Mouse (Mus musculus): Measurements from ENCODE around the gene Anks1b. TPM values are rescaled to one million over a fixed set of nuclear protein-coding genes. Genes with fewer than 3 reads are reported as not detected.

The Anks1b gene
- polyA plus RNA-seq, 1 experiment from 2014 or later = 3.7 TPM

- no peaks in the 10 kb centered on the region for H3K36me3 ChIP-seq (ENCODE audit: control insufficient read depth, insufficient read depth, low read length)
- no peak for DNase-seq (ENCODE audit: low spot score, missing footprints)
- peak; percentile 70 for ATAC-seq (ENCODE audit: low FRiP score)
- H3K27me3 ChIP-seq (ENCODE audit: control insufficient read depth, insufficient read depth, low read length) = no peaks in the 10 kb centered on the region
- H3K9ac ChIP-seq (ENCODE audit: low read length) = no peak overlapping the region
- H3K9me3 ChIP-seq (ENCODE audit: control insufficient read depth, low read length) = no peaks in the 10 kb centered on the region
- H3K27ac ChIP-seq (ENCODE audit: low read depth, low read length) = no peak overlapping the region
- H3K4me2 ChIP-seq = no peak overlapping the region
- peaks cover 2% of the 10 kb centered on the region; the same call in 1 of the 2 replicates for H3K4me1 ChIP-seq (ENCODE audit: control insufficient read depth, insufficient read depth, low read length)
- H3K4me3 ChIP-seq (ENCODE audit: low read depth, low read length) = no peak overlapping the region
- WGBS = 5% methylated on average over 5 of the region's 5 CpGs
Observed at GRCm38 (mm10) chr10:90709602-90709931, 836.3 kb downstream of the Anks1b start.

- no peak for DNase-seq (ENCODE audit: low spot score, missing footprints)
- no peaks in the 10 kb centered on the region for H3K27me3 ChIP-seq (ENCODE audit: control insufficient read depth, insufficient read depth, low read length)
- H3K4me1 ChIP-seq (ENCODE audit: control insufficient read depth, insufficient read depth, low read length) = no peaks in the 10 kb centered on the region
- H3K4me3 ChIP-seq (ENCODE audit: low read depth, low read length) = no peak overlapping the region
- WGBS = 60% methylated on average over 11 of the region's 11 CpGs
- no peak overlapping the region for H3K4me2 ChIP-seq
- no peak for ATAC-seq (ENCODE audit: low FRiP score)
- no peaks in the 10 kb centered on the region for H3K9me3 ChIP-seq (ENCODE audit: control insufficient read depth, low read length)
- no peaks in the 10 kb centered on the region for H3K36me3 ChIP-seq (ENCODE audit: control insufficient read depth, insufficient read depth, low read length)
- H3K9ac ChIP-seq (ENCODE audit: low read length) = no peak overlapping the region
- H3K27ac ChIP-seq (ENCODE audit: low read depth, low read length) = no peak overlapping the region
Observed at GRCm38 (mm10) chr10:90717961-90718360, 844.7 kb downstream of the Anks1b start.

GRCm38 (mm10) chr10:90718684-90719083, 845.4 kb downstream of the Anks1b start:
- H3K4me1 ChIP-seq (ENCODE audit: control insufficient read depth, insufficient read depth, low read length) = no peaks in the 10 kb centered on the region
- no peak overlapping the region for H3K27ac ChIP-seq (ENCODE audit: low read depth, low read length)
- H3K27me3 ChIP-seq (ENCODE audit: control insufficient read depth, insufficient read depth, low read length) = no peaks in the 10 kb centered on the region
- DNase-seq (ENCODE audit: low spot score, missing footprints) (no peak), ATAC-seq (ENCODE audit: low FRiP score) (no peak)
- H3K4me3 ChIP-seq (ENCODE audit: low read depth, low read length) = no peak overlapping the region
- 97% methylated on average over 8 of the region's 9 CpGs for WGBS
- no peaks in the 10 kb centered on the region for H3K9me3 ChIP-seq (ENCODE audit: control insufficient read depth, low read length)
- H3K9ac ChIP-seq (ENCODE audit: low read length) = no peak overlapping the region
- H3K4me2 ChIP-seq = no peak overlapping the region
- H3K36me3 ChIP-seq (ENCODE audit: control insufficient read depth, insufficient read depth, low read length) = no peaks in the 10 kb centered on the region

GRCm38 (mm10) chr10:90719996-90720395, 846.7 kb downstream of the Anks1b start:
- WGBS = 55% methylated on average over 4 of the region's 4 CpGs

GRCm38 (mm10) chr10:90723071-90723494, 849.8 kb downstream of the Anks1b start:
- DNase-seq (ENCODE audit: low spot score, missing footprints) (no peak), ATAC-seq (ENCODE audit: low FRiP score) (no peak)
- H3K4me2 ChIP-seq = no peak overlapping the region
- H3K9ac ChIP-seq (ENCODE audit: low read length) = no peak overlapping the region
- H3K27me3 ChIP-seq (ENCODE audit: control insufficient read depth, insufficient read depth, low read length) = no peaks in the 10 kb centered on the region
- no peaks in the 10 kb centered on the region for H3K4me1 ChIP-seq (ENCODE audit: control insufficient read depth, insufficient read depth, low read length)
- no peak overlapping the region for H3K27ac ChIP-seq (ENCODE audit: low read depth, low read length)
- H3K9me3 ChIP-seq (ENCODE audit: control insufficient read depth, low read length) = no peaks in the 10 kb centered on the region
- no peaks in the 10 kb centered on the region for H3K36me3 ChIP-seq (ENCODE audit: control insufficient read depth, insufficient read depth, low read length)
- H3K4me3 ChIP-seq (ENCODE audit: low read depth, low read length) = no peak overlapping the region
- 71% methylated on average over 5 of the region's 5 CpGs for WGBS

More at GRCm38 (mm10) chr10:90719996-90720395, 846.7 kb downstream of the Anks1b start:
- H3K9ac ChIP-seq (ENCODE audit: low read length) = no peak overlapping the region
- no peaks in the 10 kb centered on the region for H3K27me3 ChIP-seq (ENCODE audit: control insufficient read depth, insufficient read depth, low read length)
- H3K27ac ChIP-seq (ENCODE audit: low read depth, low read length) = no peak overlapping the region
- no peak overlapping the region for H3K4me3 ChIP-seq (ENCODE audit: low read depth, low read length)
- DNase-seq (ENCODE audit: low spot score, missing footprints) (no peak), ATAC-seq (ENCODE audit: low FRiP score) (no peak)
- H3K4me1 ChIP-seq (ENCODE audit: control insufficient read depth, insufficient read depth, low read length) = no peaks in the 10 kb centered on the region
- H3K36me3 ChIP-seq (ENCODE audit: control insufficient read depth, insufficient read depth, low read length) = no peaks in the 10 kb centered on the region
- H3K4me2 ChIP-seq = no peak overlapping the region
- no peaks in the 10 kb centered on the region for H3K9me3 ChIP-seq (ENCODE audit: control insufficient read depth, low read length)

GRCm38 (mm10) chr10:90723941-90724341, 850.6 kb downstream of the Anks1b start:
- no peak for DNase-seq (ENCODE audit: low spot score, missing footprints)
- 89% methylated on average over 13 of the region's 13 CpGs for WGBS
- no peaks in the 10 kb centered on the region for H3K36me3 ChIP-seq (ENCODE audit: control insufficient read depth, insufficient read depth, low read length)
- no peak overlapping the region for H3K27ac ChIP-seq (ENCODE audit: low read depth, low read length)
- no peak for ATAC-seq (ENCODE audit: low FRiP score)
- no peaks in the 10 kb centered on the region for H3K27me3 ChIP-seq (ENCODE audit: control insufficient read depth, insufficient read depth, low read length)
- no peak overlapping the region for H3K4me3 ChIP-seq (ENCODE audit: low read depth, low read length)
- no peaks in the 10 kb centered on the region for H3K9me3 ChIP-seq (ENCODE audit: control insufficient read depth, low read length)
- peaks cover 2% of the 10 kb centered on the region; the same call in 1 of the 2 replicates for H3K4me1 ChIP-seq (ENCODE audit: control insufficient read depth, insufficient read depth, low read length)
- H3K4me2 ChIP-seq = no peak overlapping the region
- H3K9ac ChIP-seq (ENCODE audit: low read length) = no peak overlapping the region

GRCm38 (mm10) chr10:90724931-90725330, 851.6 kb downstream of the Anks1b start:
- Histone ChIP-seq H3K4me1 (ENCODE audit: control insufficient read depth, insufficient read depth, low read length) (peaks cover 4% of the 10 kb centered on the region; the same call in 1 of the 2 replicates), H3K27ac (ENCODE audit: low read depth, low read length) (no peak overlapping the region), H3K4me2 (no peak overlapping the region), H3K9me3 (ENCODE audit: control insufficient read depth, low read length) (no peaks in the 10 kb centered on the region), H3K27me3 (ENCODE audit: control insufficient read depth, insufficient read depth, low read length) (no peaks in the 10 kb centered on the region), H3K36me3 (ENCODE audit: control insufficient read depth, insufficient read depth, low read length) (no peaks in the 10 kb centered on the region), H3K4me3 (ENCODE audit: low read depth, low read length) (no peak overlapping the region), H3K9ac (ENCODE audit: low read length) (no peak overlapping the region)
- WGBS = 85% methylated on average over 1 of the region's 1 CpGs
- DNase-seq (ENCODE audit: low spot score, missing footprints) = no peak
- no peak for ATAC-seq (ENCODE audit: low FRiP score)

GRCm38 (mm10) chr10:90728401-90729358, 855.4 kb downstream of the Anks1b start:
- 36% methylated on average over 21 of the region's 22 CpGs for whole genome bisulfite sequencing
- H3K4me3 ChIP-seq (ENCODE audit: low read depth, low read length) = no peak overlapping the region
- peaks cover 4% of the 10 kb centered on the region; the same call in 1 of the 2 replicates for H3K4me1 ChIP-seq (ENCODE audit: control insufficient read depth, insufficient read depth, low read length)
- peak; percentile 98 for DNase-seq (ENCODE audit: low spot score, missing footprints)
- H3K9me3 ChIP-seq (ENCODE audit: control insufficient read depth, low read length) = no peaks in the 10 kb centered on the region
- no peaks in the 10 kb centered on the region for H3K36me3 ChIP-seq (ENCODE audit: control insufficient read depth, insufficient read depth, low read length)
- H3K4me2 ChIP-seq = peak overlapping the region; percentile 38; the same call in 1 of the 2 replicates
- H3K27me3 ChIP-seq (ENCODE audit: control insufficient read depth, insufficient read depth, low read length) = no peaks in the 10 kb centered on the region
- peak overlapping the region; percentile 27; the same call in 1 of the 2 replicates for H3K9ac ChIP-seq (ENCODE audit: low read length)
- ATAC-seq (ENCODE audit: low FRiP score) = peak; percentile 80
- H3K27ac ChIP-seq (ENCODE audit: low read depth, low read length) = no peak overlapping the region

- Histone ChIP-seq H3K27me3 (ENCODE audit: control insufficient read depth, insufficient read depth, low read length) (no peaks in the 10 kb centered on the region), H3K4me2 (no peak overlapping the region), H3K4me1 (ENCODE audit: control insufficient read depth, insufficient read depth, low read length) (peaks cover 4% of the 10 kb centered on the region; the same call in 1 of the 2 replicates), H3K4me3 (ENCODE audit: low read depth, low read length) (no peak overlapping the region), H3K36me3 (ENCODE audit: control insufficient read depth, insufficient read depth, low read length) (no peaks in the 10 kb centered on the region), H3K9me3 (ENCODE audit: control insufficient read depth, low read length) (no peaks in the 10 kb centered on the region), H3K27ac (ENCODE audit: low read depth, low read length) (no peak overlapping the region), H3K9ac (ENCODE audit: low read length) (no peak overlapping the region)
- ATAC-seq (ENCODE audit: low FRiP score) (no peak), DNase-seq (ENCODE audit: low spot score, missing footprints) (no peak)
- WGBS = 50% methylated on average over 10 of the region's 10 CpGs
Observed at GRCm38 (mm10) chr10:90729527-90729926, 856.2 kb downstream of the Anks1b start.

All from midbrain, embryonic 11.5 days (tissue).